Mouse (Mus musculus) stomach, postnatal 0 days (tissue): ENCODE data around the gene 2610507B11Rik.

ENCODE experiments used
- CTCF ChIP-seq: IDR thresholded peaks from 2 replicates; pipeline ENCODE4 v1.5.1; 2016; ENCODE audit warnings: antibody characterized with exemption, low read depth, mild to moderate bottlenecking, moderate library complexity
- EP300 ChIP-seq: optimal IDR thresholded peaks from 2 replicates; pipeline ENCODE3; 2016; ENCODE audit warnings: antibody characterized with exemption

DNA sequence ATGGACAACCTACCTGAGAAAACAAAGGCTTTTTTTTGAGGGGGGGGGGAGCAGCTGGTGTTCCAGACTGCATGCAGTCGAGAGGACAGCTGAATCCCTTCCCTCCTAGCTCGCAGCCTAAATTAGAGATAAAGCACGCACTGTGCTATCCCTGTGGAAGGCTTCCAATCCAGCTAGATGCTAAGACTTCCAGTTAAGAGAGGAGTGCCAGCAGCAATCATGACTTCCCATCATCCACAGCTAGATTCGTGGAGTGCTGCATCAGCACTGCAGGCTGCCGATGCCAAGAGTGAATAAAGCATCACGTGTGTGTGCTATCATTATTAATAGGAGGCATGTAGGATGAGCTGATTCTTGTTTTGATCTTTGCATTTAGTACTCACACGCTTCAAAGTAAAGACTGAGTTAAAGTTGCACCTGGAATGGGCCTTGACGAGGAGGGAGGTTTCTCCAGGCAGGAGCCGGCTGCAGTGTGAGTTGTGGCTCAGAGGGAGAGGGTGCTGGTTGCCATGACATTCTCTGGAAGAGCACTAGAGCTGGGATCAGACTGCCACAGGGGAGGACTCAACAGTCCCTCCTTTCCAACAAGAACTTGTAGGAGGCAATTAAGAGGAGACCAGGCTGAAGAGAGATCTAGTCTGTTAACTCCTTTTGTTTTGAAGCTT is 21.2 kb upstream of the 2610507B11Rik start:
- no peak for TF ChIP-seq CTCF
- no peak for TF ChIP-seq EP300
